Mouse (Mus musculus) thymus, postnatal 14 days (tissue): ENCODE measurements around the gene Prps1l1.
A peak's percentile ranks its signal among the peaks of the same experiment; 100 is the strongest.

Experiments used
- DNase-seq: peaks from one replicate; pipeline ENCODE4 v3.0.0; 2021

Prps1l1 gene

DNA sequence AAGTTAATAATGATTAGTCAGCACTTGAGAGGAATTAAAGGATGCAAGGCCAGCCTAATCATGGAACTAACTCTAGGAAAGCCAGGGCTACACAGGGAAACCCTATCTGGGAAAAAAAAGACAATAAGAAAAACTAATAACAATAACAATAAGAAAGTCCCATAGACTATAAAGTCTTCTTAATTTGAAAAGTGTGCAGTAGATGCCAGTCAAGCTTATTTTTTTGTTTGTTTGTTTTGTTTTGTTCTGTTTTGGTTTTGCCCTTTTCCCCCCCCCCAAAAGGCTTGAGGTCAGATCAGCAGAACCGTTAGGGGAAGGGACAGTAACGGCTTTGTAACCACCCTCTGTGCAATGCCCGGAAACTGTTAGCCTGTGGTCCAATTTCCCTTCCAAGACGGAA, at the start of gene Prps1l1:
Prps1l1 (plus strand) TSS at position 301 of the 400 bp plus-strand sequence.
- DNase-seq = no peak

DNA sequence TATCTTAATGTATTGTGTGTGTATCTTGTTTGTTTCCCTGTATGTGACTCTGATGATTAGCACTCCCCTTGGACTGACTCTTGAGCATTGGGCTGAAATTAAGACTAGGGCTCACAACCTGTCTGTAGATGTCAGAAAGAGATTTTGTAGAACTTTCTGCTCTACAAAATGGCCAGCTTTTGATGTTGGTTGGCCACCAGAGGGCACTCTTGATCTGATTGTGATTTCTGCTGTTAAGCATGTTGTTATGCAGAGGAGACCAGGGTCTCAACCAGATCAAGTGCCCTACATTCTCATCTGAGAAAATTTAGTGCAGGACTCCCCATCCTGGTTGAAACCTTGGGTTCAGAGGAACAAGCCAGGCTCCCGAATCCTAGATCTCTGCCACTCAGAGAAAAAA, 46.6 kb upstream of the Prps1l1 start:
- DNase-seq = peak; percentile 49

DNA sequence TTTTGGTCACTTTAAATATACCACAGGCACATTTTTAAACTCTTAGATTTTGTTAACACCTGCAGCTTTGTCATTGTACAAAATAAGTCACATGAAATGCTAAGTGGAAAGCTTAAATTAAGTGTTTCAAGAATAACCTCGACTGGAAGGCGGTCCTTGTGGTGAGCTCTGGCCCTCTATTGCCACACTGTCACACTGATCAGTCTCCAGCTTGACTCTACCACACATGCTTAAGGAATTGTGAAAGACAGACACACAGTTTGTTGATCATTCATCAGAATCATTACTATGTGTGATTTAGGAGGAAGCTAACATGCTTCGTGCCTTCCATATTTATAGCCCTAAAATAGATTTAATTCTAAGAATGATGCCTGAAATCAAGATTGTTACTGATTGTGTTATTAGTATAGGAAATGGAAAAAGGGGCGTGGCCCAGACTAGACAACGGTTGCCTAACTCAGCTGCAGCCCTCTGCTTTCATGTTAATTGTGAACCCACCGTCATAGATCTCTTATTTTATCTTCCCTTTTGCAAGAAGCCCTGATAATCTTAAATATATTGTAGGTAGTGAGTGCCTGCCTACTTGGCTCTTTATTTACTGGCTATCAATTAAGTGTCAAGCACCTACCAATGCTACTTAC, 35.4 kb upstream of the Prps1l1 start:
- no peak for DNase-seq

DNA sequence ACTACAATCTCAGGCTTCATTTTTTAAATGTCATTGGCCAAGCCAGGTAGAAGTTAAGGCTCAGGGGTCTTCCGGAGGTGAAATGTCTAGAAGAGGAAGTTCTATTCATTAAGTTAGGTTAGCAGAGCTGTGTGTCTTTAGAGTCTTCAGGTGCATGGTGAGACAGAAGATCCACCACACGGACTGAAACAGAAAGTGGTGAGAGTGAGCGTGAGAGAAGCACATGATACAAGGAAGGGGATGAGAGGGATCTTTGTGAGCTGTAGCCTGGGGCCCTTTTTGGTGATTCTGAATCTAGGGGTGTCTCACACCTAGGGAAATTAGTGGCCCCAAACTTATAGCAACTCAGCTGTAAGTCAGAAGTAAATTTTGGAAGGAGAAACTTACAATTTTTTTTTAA, 8.6 kb upstream of the Prps1l1 start:
- no peak for DNase-seq

DNA sequence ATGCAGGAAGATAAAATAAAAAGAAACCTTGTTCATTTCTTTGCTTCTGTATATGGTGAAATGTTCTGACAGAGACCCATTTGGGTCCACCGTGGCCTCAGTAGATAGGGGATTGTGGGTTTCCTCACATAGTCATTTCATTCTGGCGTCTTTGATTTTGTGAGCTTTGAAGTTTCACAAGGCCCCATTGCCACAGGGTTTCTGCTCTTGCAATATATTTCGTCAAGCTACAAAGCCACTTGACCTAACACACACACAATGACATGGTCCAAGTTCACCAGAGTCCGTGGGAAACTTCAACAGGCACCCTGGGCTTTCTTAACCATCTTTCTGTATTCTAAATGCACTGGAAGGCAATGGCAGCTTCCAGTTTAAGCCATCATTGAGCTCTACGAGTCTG, 1.3 kb downstream of the Prps1l1 start:
- no peak for DNase-seq

DNA sequence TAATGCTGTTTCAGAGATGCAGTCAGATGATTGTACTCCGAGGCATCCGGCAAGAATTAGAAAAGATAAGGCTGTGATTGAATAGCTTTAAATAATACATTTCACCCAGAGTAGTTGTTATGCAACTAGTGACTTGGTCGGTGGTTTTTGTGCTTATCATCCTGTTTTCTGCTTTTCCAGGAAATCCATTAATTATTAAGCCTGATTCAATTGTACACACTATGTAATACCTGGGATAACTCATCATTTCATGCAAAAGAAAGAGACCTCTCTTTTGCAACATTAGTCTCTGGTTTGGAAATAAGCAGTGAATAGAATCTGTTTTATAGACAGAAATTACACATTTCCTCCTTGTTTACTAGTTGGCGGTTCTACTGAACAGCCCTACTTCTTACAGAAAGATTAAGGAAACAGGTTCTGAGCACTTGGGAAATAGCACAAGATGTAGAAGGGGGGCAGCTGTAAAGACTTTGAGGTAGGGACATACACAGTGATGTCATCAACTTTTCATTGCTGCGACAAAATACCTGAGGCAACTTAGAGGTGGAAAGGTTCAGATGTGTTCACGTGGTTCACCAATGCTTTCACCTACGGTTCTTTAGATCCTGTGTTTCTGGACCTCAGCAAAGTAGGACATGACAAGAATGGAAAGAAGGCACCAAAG, 5.1 kb downstream of the Prps1l1 start:
- DNase-seq = no peak

DNA sequence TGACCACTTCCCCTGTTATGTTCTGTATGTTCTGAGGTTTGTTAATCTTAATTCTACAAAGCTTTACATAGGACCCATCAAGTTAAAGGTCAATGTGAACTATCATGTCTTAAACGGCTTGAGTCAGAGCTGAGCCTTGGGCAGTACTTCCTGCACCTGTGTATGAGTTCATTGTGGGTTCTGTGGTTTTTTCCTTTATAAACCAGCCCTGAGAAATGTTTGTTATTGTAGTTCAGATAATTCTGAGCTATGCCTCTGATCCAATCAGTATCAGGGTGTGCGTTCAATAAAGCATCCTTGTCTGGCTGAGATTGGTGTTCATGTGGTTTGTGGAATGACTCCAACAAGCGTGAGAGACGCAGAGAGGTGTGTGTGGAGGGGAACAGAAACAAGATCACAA, 5.8 kb downstream of the Prps1l1 start:
- DNase-seq = no peak

DNA sequence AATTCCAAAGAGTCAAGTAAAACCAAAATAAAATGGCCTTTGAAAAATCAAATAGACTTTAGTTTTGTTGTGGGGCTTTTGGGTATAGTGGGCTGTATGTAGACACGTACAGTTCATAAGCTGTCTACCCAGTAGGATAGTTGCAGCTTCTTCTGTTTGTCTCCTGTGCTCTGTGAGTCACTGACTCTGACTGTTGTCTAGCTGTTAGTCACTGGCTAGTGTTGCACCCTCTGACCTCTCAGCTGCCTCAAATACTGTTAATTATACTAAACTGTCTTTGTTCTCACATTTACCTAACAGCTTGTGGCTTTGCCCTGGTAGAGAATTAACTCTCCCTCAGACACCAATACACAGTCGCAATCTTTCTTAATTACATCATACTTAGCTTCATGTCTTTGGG, 7.3 kb downstream of the Prps1l1 start:
- DNase-seq = no peak

DNA sequence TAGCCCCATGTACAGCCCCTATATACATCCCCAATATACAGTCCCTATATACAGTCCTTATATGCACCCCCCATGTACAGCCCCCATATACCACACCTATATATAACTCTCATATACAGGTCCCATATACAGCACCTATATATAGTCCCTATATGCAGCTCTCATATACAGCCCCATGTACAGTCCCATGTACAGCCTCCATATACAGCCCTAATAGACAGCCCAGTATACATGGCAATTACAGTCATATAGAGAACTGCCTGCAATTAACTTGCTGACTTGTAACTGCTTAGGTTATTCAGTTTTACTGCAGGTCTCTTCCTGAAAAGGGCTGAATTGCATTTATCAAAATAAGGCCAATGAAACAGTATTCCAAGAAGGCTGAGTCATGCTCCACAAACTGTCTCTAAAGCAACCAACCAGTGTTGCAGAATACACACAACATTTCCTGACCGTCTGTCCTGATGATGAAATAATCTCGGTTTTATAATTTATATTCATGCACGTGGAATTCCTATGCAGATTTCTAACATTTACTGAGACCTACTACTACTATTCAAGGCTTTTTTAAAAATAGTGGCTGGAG, 13.1 kb downstream of the Prps1l1 start:
- no peak for DNase-seq

DNA sequence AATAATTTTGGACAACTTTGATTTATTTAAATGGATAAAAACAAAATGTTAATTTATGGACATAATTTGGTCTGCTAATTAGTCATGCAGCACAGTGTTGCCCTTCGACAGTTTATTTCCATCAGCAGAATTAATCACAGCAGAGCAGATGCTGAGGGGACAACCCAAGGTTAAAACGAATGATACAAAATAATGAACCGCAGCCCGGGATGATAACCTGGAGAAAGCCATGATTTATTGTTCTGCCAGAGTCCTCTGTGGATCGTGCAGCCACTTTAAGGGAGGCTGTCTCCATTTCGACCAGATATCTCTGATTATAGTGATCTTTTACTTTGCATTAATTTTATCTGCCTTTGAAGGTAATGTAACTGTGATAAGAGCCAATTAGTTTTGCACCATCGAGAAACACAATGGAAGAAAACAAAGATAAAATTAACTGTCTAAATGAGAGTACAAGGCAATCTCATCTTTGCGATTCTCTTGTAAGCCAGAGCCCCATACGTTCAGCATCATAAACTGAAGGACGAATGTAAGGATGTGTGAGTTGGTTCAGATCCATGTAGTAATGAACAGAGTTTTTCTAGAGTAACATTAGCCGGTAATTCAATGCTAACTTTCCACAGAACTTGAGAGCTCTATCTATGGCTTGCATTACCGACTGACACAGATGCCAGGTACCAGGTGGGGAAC, 14.4 kb downstream of the Prps1l1 start:
- no peak for DNase-seq

DNA sequence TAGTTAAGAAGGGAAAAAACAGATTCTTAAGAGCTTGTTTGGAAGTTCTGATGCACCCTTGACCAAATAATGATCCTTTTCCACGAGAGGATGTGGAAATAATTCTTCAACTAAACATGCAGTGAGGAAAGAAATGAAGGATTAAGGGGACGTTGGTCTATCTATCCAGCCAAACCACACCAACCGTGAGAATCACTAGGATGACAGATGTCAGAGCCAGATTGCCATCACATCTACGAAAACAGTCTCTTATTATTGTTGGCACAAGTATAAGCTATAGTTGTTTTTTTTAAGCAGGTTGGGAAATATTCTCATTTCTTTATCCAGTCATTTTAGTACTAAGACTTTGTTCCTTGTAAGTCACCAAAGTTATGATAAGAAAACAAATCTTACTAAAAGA, 15.8 kb downstream of the Prps1l1 start:
- DNase-seq = no peak

DNA sequence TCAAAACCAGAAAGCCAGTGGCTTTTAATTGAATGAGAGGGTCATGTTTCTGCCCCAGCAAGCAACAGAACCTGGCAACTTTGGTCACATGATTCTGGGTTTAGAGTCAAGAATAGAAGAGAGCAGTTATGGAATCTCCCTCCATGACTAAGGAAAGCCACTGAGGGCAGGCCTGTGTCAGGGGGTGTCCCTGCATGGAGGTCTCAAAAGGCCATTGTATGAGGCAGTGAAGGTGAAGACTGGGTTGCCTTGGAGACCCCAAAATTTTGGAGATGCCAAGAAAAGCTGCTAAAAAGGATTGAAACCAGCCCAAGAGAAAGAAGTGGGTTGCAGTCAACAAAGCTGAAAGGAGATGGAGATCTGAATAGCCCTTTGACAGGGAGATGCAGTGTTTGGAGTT, 21.2 kb downstream of the Prps1l1 start:
- DNase-seq = no peak

DNA sequence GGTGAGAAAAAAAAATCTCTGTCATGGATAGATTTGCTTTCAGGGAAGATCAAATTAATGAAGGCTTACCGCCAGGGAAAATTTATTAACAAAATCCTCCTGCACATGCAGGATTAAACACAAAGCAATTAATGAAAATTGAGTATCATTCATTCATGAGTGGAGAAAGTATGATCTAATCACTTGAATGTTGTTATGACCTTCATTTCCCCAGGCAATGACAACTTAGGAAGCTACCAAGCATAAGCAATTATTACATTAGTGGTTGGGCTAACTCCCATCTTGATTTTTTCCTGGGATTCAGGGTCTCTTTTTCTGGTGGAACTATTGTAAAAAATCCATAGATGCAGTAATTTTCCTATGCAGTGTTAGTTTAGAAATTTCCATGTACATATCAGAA, 23.3 kb downstream of the Prps1l1 start:
- no peak for DNase-seq

DNA sequence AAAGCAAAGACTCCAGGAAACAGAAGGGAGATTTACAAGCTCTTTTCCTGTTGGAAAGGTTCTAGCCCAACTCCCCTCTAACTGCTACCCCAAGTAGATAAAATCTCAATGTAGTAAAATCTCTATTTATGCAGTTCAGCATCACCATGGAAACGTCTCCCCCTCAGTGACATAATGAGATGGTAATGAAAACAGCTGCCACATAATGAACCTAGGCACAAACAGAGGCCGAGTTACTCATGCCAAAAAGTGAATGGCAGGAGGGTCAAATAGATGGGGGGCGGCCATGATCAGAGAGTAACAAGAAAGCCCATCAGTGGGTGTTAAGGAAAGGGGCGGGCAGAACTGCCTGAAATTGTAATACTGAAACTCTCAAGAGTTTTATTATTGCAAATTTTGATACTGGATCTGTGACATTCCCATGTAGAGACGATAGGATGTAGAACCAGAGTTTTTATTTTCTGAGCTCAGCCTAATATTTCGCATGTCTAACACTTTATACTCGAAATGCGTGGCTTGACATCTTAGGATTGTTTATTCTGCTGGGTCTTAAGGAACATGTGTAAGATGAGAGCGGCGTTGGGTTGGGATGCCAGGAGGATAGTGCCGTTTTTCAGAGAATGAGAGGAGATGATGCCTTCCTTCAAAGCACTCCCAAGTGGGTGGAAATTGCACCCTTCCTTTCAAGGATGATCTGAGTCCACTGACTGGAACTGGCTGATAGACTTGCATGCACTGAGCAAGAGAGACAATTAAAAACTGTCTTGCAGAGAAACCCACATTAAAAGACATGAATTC, 24.0 kb downstream of the Prps1l1 start:
- no peak for DNase-seq

DNA sequence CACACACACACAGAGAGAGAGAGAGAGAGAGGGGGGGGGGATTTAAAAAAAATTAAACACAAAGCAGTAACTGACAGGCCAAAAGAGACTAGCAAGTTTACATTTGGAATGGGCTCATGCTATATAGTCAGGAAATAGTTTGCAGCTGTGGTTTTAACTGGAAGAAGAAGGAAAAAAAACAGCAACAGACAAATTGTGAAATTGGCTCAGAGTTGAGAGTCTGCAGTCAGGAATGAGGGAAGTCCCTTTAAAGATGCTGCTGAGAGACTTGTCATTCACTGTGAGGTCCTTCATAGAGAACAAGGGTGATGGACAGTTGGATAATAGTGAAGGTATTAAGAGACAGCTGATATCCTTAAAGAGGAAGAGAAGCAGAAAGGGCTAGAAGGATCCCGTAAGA, 26.9 kb downstream of the Prps1l1 start:
- no peak for DNase-seq

DNA sequence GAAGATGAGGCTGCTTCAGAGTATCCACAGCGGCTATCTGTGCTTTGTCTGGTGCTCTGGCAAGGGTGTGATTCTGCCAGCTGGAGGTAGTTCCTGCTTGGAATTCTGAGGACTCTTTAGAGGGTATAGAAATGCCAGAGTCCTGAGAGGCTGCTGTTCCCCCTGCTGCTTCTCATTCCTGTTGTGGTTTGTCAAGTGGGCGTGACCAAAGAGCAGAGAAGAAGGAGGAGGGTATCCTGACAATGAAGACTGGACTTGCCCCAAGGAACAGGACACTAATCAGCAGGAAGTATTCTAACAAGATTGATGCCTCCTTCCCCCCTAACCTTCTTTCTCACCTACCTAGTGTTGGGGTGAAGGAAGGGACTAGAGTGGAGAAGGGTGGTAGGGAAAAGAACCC, 29.4 kb downstream of the Prps1l1 start:
- DNase-seq = no peak

DNA sequence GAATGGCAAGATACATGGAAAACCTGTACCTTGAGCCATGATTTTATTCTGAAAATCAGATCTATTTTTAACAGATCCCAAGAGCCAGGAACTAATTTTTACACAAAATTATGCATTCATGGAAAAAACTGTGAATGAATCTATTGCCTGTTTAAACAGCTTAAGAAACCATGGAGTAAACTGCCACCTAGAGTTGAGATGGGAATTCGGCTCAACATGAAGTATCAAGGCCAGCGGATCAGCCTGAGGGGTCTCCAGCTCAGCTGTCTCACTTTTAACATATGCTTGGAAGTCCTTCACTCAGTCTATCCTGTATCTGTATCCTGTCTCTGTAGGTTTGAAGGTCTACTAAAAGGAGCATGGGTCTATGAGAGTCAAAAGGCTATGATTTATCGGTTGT, 31.5 kb downstream of the Prps1l1 start:
- DNase-seq = no peak

DNA sequence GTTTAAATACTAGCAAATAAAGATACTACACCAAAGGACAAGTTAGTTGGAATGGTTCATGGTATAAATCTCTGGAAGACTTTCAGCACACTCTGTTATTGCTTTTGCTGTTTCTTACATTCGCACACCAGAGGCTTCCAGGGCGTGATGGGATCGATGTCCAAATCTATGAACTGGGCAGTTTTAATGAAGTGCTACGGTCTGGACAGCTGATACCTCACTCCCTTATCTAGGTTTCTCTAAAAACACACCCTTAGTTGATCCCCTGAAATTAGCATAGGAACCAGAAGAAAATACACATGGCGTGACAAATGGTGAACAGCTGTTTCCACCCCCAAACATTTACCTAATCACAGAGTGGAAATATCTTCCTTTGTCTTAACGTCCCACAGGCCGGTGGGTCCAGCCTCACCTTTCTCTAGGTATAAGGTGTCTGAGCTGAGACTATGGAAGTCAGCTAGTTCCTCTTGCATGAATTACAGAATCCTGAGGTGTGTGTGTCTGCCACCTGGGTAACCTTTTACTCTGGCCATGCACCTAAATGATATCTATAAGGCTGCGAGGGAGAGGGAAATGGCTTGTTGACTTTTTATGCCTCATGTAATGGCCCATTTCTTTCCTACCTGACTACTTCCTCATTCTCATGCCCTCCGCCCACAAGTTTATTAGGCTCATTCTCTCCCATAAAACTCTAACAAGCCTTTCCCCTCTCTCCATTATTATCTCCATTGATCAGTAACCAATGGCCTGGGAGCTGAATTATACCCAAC, 32.1 kb downstream of the Prps1l1 start:
- no peak for DNase-seq

DNA sequence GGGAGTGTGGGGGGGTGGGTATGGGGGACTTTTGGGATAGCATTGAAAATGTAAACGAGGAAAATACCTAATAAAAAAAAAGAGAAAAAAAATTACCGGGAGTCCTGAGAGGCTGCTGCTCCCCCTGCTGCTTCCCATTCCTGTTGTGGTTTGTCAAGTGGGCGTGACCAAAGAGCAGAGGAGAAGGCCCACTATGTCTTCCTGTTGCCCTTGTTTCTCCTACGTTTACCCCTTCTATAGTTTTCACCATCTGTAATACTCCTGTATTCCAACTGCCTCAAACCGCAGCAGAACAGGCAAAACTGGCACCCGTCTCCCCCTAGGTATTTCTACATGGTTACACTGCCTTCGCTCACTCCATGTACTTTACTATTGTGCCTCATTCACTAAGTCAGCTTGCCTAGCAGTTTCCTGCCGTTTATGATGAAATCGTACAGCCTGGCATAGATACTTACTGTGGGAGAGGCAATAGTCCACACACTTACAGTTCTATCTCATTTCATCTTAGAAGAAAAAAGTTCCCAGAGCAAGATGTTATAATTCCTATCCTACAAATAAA, 34.2 kb downstream of the Prps1l1 start:
- DNase-seq = peak; percentile 7

DNA sequence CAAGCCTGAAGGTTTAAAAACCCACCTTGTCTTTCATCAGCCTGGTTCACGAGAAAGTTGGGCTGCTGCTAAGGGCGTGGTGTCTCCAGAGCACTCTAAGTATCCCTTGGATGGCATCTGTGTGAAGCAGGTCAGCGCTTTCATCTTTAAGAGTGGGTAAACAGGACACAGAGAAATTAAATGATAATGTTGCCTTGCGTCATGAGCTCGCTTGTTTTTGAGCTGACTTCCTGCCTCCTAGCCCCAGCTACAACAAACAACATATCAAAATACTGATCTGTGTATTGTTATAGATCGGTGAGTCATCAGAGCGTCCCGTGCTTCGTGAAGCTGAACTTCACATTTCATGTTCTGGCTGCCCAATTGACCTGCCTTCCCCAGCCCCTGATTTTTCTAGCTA, 36.7 kb downstream of the Prps1l1 start:
- no peak for DNase-seq

DNA sequence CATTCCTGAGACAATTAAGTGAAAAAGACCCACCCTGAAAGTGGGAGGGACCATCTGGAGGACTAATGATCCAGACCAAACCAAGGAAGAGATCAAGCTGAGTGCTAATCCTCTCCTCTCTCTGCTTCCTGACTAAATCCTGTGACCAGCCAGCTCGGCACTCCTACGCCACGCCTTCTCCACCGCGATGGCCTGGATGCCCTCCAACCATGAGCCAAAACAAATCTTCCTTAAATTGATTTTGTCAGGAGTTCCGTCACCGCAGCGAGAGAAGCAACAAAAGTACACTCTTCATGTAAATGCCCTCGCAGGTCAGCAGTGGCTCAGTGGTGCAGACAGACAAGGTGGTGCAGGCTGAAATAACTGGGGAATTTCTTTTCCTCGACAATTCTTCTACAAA, 37.5 kb downstream of the Prps1l1 start:
- no peak for DNase-seq

DNA sequence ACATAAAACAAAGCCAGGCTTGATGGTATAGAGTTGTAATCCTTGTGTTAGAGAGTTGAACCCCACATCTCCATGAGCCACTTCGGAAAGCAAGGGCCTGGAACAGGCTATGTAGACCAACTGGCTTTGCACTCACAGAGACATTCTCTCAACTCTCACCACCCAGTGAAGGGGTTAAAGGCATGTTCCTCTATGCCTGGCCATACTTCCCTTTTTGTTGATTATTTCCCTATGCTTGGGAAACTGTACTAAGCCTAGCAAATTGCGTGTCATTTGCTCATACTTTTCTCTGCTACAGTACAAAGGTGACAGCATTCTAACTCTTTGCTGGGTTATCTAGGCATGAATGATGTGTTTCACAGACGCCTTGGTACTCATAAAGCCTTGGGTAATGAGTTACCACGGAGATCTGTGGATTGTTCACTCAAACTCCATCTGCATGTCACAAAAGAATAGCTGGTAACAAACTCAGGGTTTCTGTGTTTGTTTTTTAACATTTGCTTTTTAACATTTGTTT, 41.4 kb downstream of the Prps1l1 start:
- no peak for DNase-seq
